Mouse (Mus musculus): ENCODE measurements around the gene Jmjd7.

DNA sequence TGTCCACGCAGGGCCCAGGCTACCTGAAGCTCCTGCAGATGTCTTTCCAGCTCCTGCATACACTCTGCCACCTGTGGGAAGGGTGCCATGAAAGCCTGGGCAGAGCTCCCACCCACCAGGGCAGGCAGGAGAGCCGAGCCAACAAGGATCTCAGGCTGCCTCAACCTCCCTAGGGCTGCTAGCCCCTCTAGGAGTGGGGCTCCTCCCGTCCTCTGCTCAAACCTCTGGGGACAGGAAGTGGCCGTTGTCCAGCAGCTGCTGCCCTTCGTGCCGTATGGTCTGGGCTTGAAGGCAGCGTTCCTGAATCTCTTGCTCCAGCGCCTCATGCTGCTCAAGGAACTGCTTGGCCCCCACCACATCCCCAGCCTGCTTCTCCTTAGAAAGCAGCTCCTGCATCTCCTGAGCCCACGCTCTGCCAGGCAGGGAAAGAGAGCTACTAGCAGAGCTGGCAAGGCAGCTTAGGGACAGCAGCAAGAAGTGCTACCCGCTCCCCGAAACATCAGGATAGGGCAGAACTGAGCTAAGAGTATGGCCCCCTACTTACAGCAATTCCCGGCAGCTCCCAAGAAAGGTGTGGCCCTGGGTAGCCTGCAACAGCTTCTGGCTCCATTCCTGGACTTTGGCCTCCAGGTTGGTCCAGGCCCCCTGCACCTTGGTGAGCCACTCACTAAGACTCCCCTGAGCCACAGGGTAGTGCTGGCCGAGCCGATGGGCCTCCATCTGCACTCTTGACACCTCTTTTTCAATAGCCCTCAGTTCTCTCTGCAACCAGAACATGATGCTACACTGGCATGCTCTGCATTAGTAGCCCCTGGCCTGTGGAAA is 19.4 kb downstream of the Jmjd7 start:
- TF ChIP-seq CTCF (conservative IDR thresholded peaks at IDR 0.05 in 1 of 2, IDR thresholded peaks at IDR 0.05 in 1 of 2; ENCODE audit: low read depth in 2 of 2, low read length in 2 of 2) (no peak), CHD2 (IDR thresholded peaks at IDR 0.05; ENCODE audit: low read length) (no peak), MEF2A (IDR thresholded peaks at IDR 0.05; ENCODE audit: borderline replicate concordance, low read depth, low read length) (no peak), NRF1 (IDR thresholded peaks at IDR 0.05; ENCODE audit: low read depth, low read length) (no peak), ZMIZ1 (IDR thresholded peaks at IDR 0.05; ENCODE audit: low read depth, low read length) (no peak), MAZ (IDR thresholded peaks at IDR 0.05; ENCODE audit: low read depth, low read length) (no peak), IRF4 (IDR thresholded peaks at IDR 0.05; ENCODE audit: low read depth, low read length) (no peak), POLR2A (IDR thresholded peaks at IDR 0.05; ENCODE audit: low read depth, low read length) (no peak), ZC3H11A (IDR thresholded peaks at IDR 0.05; ENCODE audit: low read depth, low read length) (no peak), ZNF384 (IDR thresholded peaks at IDR 0.05; ENCODE audit: low read depth, low read length) (no peak), EP300 (IDR thresholded peaks at IDR 0.05; ENCODE audit: low read length) (no peak)
